Mouse (Mus musculus) brain, embryonic 14.5 days (tissue): ENCODE measurements around the gene Ttf1. TPM values are rescaled to one million over a fixed set of nuclear protein-coding genes. Genes with fewer than 3 reads are reported as not detected.
A peak's percentile ranks its signal among the peaks of the same experiment; 100 is the strongest.
"Not testable (repeated sequence)": the region's sequence is repeated elsewhere in the genome, so short reads cannot be mapped to it uniquely, and the experiment has no call there.

Experiments
- DNase-seq: peaks from one replicate; pipeline ENCODE4 v3.0.0-alpha.2; 2011; ENCODE audit warnings: low read depth
- CTCF ChIP-seq: fragments of 200-500 bp; IDR thresholded peaks from 2 replicates; pipeline ENCODE4 v1.5.1; 2012; ENCODE audit warnings: inconsistent platforms, mild to moderate bottlenecking, moderate library complexity, borderline replicate concordance; ENCODE audit not compliant: insufficient read depth, insufficient read length; ENCODE audit errors: extremely low read depth
- POLR2A ChIP-seq: fragments of 200-500 bp; IDR thresholded peaks from 2 replicates; pipeline ENCODE4 v1.6.1; 2012; ENCODE audit warnings: mild to moderate bottlenecking, inconsistent platforms, borderline replicate concordance; ENCODE audit not compliant: poor library complexity, insufficient read depth, insufficient read length, severe bottlenecking; ENCODE audit errors: extremely low read depth
- polyA plus RNA-seq: library from polyadenylated mRNA; depleted of rRNA; stranded (reverse); fragments of >200 nt; gene quantifications from 2 replicates; pipeline ENCODE4 v1.2.3, GENCODE M21; 2012

Ttf1 gene
- polyA plus RNA-seq, 1 experiment = 16.5 TPM

- TF ChIP-seq CTCF = no peak
- DNase-seq = no peak
These were observed 14.6 kb downstream of the Ttf1 start for GRCm38 (mm10) chr2:29074676-29075075.

GRCm38 (mm10) chr2:29075331-29076070 lies 15.4 kb downstream of the Ttf1 start:
- no peak for DNase-seq
- TF ChIP-seq POLR2A (no peak), CTCF (no peak)

DNA sequence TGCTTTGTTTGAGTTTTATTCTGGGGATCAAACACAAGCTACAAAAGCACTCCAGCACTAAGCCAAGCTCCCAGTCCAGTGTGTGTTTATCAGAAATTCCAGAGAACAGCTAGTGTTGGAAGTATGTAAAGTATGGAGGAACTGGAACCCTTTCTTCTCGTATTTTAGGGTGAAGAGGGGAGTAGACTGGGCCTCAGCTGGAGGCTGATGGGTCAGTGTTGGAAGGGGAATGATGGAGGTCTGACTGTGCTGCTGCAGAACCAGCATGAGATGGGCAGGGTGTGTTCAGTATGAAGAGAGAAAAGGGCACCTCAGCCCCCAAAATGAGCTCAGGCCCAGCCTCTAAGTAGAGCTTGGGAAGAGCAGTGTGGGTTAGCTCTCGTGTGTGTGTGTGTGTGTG lies 16.2 kb downstream of the Ttf1 start:
- no peak for TF ChIP-seq POLR2A
- no peak for DNase-seq

GRCm38 (mm10) chr2:29081965-29082364 lies 21.9 kb downstream of the Ttf1 start:
- TF ChIP-seq CTCF (peak; percentile 7; the same call in 1 of the 2 replicates), POLR2A (no peak)
- DNase-seq = no peak

DNA sequence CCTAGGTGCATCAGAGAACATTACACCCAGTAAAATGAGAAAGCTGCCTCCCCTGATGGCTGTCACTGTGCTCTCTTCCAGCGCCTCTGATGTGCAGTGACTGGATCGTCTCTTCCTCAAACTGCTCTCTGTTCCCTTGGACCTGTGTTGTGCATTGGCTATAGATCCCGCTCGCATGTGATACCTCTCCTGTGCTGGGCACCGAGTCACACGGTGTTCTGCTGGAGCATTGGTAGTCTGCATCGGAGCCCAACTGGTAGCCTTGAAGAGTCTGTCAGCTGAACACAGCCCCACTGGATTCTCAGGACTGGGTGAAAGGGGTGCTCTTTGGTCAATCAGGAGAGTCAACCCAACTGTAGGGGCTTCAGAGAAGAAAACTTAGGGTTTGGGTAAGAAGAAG lies 26.0 kb downstream of the Ttf1 start:
- TF ChIP-seq POLR2A (no peak), CTCF (no peak)
- DNase-seq = no peak

GRCm38 (mm10) chr2:29089276-29089675 lies 29.2 kb downstream of the Ttf1 start:
- not testable (repeated sequence) for DNase-seq

GRCm38 (mm10) chr2:29095674-29096073 lies 35.6 kb downstream of the Ttf1 start:
- DNase-seq = no peak
- TF ChIP-seq CTCF (no peak), POLR2A (no peak)

DNA sequence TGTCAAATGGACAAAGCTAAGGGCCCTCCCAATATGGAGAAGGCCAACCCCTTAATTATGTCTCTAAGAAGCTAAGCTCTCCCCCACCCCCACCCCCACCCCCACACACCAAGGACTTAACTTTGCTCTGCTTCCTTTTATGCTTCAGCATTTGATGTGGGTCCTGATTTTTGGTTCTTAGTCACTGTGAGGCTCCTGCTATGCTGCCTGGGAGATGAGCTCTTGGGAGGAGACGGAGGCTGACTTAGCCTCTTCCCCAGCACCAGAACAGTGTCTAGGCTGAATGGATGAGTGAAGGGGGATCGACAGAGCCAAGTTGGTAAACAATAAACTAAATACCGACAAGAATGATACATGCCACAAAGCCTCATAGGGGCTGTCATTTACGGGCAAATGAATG lies 36.7 kb downstream of the Ttf1 start:
- DNase-seq = no peak
- TF ChIP-seq POLR2A = no peak
- no peak for TF ChIP-seq CTCF

DNA sequence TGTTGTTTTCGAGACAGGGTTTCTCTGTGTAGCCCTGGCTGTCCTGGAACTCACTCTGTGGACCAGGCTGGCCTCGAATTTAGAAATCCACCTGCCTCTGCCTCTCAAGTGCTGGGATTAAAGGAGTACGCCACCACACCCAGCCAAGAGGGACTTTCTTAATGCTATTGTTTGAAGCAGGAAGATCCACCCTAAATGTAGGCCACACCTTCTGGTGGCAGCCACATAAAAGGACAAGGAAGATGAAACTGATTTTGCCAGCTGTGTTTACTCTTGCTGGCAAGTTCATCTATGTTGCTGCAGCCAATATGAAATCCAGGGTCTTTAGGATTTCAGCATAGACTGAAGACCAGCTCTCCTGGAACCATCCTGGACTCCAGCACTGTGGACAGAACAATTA lies 37.4 kb downstream of the Ttf1 start:
- no peak for DNase-seq
- TF ChIP-seq POLR2A (no peak), CTCF (no peak)

- not testable (repeated sequence) for DNase-seq
These were observed 37.9 kb downstream of the Ttf1 start for GRCm38 (mm10) chr2:29097955-29098354.

DNA sequence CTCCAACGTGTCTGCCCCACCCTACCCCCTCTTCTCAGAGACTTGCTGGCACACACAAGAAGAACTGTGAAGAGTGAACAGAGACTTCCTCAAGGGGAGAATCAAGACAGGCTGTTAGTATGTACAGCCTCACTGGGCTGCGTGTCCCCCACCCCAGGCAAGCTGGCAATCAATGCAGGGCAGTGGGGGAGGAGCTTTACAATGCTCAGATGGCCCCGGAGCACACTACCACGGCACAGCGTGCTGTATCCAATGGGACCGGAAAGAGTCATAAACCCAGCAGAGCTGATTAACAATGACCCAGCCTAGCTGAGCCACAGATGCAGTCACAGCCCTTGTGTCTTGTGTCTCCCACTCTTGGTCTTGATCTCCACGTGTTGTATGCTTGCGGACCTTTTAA lies 38.7 kb downstream of the Ttf1 start:
- no peak for DNase-seq
- TF ChIP-seq POLR2A (no peak), CTCF (no peak)

- TF ChIP-seq POLR2A (no peak), CTCF (no peak)
- DNase-seq = no peak
These were observed 39.6 kb downstream of the Ttf1 start for GRCm38 (mm10) chr2:29099646-29100045.
